Mouse (Mus musculus) ovary, adult 18-20 months (tissue): Measurements from ENCODE around the gene Olfr1193.
"Not testable (repeated sequence)": the region's sequence is repeated elsewhere in the genome, so short reads cannot be mapped to it uniquely, and the experiment has no call there.

Source experiments
- DNase-seq: peaks from one replicate; pipeline ENCODE4 v3.0.0; 2022; ENCODE audit warnings: low spot score, mixed read lengths

Gene Olfr1193

DNA sequence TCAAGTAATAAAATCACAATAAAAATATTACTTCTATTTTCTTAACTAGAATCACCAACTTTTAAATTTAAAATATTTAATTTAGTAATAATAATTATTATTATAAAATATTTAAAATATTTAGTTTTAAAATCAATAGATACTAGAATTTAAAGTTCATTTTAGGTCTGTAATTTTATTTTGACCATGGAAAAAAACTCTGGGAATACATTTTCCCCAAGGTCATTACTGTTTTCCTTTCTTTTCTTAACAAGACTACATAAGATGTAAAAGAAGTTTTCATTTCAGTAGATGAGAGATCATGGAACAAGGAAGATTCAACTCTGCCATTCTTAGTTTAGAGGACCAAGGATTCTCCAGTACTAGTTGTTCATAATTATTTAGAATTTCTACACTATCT is at the start of gene Olfr1193:
TSS of gene Olfr1193 (plus strand) at position 301 of the 400 bp plus-strand sequence.
- not testable (repeated sequence) for DNase-seq

DNA sequence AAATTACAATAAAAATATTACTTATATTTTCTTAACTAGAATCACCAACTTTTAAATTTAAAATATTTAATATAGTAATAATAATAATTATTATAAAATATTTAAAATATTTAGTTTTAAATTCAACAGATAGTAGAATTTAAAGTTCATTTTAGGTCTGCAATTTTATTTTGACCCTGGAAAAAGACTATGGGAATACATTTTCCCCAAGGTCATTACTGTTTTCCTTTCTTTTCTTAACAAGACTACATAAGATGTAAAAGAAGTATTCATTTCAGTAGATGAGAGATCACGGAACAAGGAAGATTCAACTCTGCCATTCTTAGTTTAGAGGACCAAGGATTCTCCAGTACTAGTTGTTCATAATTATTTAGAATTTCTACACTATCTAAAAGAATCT is 35.2 kb upstream of the Olfr1193 start, which contains the start of gene Olfr1191-ps1:
TSS of gene Olfr1191-ps1 (plus strand) at position 301 of the 400 bp plus-strand sequence.
- not testable (repeated sequence) for DNase-seq

DNA sequence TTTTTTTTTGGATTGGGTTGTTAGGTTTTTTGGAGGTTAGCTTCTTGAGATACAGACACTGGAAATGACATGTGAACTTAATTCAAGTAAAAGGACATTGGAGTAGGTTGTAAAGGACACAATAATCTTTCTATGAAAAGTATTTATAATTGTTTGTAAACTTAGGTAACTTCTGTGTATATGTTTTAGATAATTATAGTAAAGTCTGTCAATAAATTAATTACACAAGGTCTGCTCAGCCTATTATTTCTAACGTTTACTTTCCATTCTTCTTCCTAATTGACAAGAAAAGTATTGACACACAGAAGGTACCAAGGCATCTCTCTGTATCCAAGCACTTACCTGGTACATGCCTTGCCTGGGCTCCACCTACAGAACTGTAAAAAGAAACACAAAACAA is 27.2 kb upstream of the Olfr1193 start, which contains the start of gene Olfr1192-ps1:
TSS of gene Olfr1192-ps1 (plus strand) at position 301 of the 400 bp plus-strand sequence.
- no peak for DNase-seq

GRCm38 (mm10) chr2:88689087-88689486 is 13.7 kb downstream of the Olfr1193 start, which contains the start of gene Olfr1195:
Olfr1195 (minus strand) TSS chr2:88689187.
- DNase-seq, result no peak

DNA sequence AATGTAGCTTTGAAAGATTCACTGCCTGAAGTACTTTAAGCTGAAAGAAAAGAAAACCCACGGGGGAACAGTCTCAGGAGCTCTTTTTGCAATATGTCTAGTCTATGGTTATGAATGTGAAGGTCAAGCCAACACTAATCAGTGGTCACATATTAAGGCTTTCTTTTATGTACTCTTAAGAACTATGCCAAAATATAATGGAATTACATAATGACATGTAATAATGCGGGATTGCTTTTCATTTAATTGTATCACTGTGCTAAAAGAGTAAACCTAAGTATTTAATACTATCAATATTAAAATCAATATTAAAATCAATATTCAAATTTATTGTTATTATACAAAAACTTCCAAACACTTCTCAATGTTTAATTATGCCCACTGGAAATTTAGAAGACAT is 29.1 kb downstream of the Olfr1193 start, which contains the start of gene Olfr1196:
TSS of gene Olfr1196 (minus strand) at position 101 of the 400 bp plus-strand sequence.
- no peak for DNase-seq
